Mouse (Mus musculus): ENCODE results near the gene Rtn4rl1. TPM values are rescaled to one million over a fixed set of nuclear protein-coding genes. Genes with fewer than 3 reads are reported as not detected.
A peak's percentile ranks its signal among the peaks of the same experiment; 100 is the strongest.
"Not testable (repeated sequence)": the region's sequence is repeated elsewhere in the genome, so short reads cannot be mapped to it uniquely, and the experiment has no call there.

Rtn4rl1 gene
- polyA plus RNA-seq, 1 experiment: 23.3 TPM

- DNase-seq (ENCODE audit: low spot score): no peak
Measured at GRCm38 (mm10) chr11:75275035-75275434, 81.5 kb downstream of the Rtn4rl1 start.

- DNase-seq (ENCODE audit: low spot score): no peak
Measured at GRCm38 (mm10) chr11:75278115-75278514, 84.5 kb downstream of the Rtn4rl1 start.

GRCm38 (mm10) chr11:75279013-75279341, 85.4 kb downstream of the Rtn4rl1 start:
- DNase-seq (ENCODE audit: low spot score): no peak

- no peak for DNase-seq (ENCODE audit: low spot score)
Measured at GRCm38 (mm10) chr11:75279342-75280065, 85.9 kb downstream of the Rtn4rl1 start.

GRCm38 (mm10) chr11:75280066-75280410, 86.5 kb downstream of the Rtn4rl1 start:
- DNase-seq (ENCODE audit: low spot score): no peak

GRCm38 (mm10) chr11:75280435-75281001, 86.9 kb downstream of the Rtn4rl1 start:
- DNase-seq (ENCODE audit: low spot score): no peak

- no peak for DNase-seq (ENCODE audit: low spot score)
Measured at GRCm38 (mm10) chr11:75281380-75282256, 88.0 kb downstream of the Rtn4rl1 start.

- no peak for DNase-seq (ENCODE audit: low spot score)
Measured at GRCm38 (mm10) chr11:75282496-75283120, 89.0 kb downstream of the Rtn4rl1 start.

- DNase-seq (ENCODE audit: low spot score): not testable (repeated sequence)
Measured at GRCm38 (mm10) chr11:75283784-75284183, 90.2 kb downstream of the Rtn4rl1 start.

GRCm38 (mm10) chr11:75285893-75286467, 92.4 kb downstream of the Rtn4rl1 start:
- no peak for DNase-seq (ENCODE audit: low spot score)

GRCm38 (mm10) chr11:75286868-75287267, 93.3 kb downstream of the Rtn4rl1 start:
- DNase-seq (ENCODE audit: low spot score): no peak

GRCm38 (mm10) chr11:75287940-75288339, 94.4 kb downstream of the Rtn4rl1 start:
- DNase-seq (ENCODE audit: low spot score): no peak

- DNase-seq (ENCODE audit: low spot score): no peak
Measured at GRCm38 (mm10) chr11:75288517-75288916, 94.9 kb downstream of the Rtn4rl1 start.

- DNase-seq (ENCODE audit: low spot score): no peak
Measured at GRCm38 (mm10) chr11:75289120-75289519, 95.5 kb downstream of the Rtn4rl1 start.

GRCm38 (mm10) chr11:75290566-75291271, 97.1 kb downstream of the Rtn4rl1 start:
- DNase-seq (ENCODE audit: low spot score): peak; percentile 53

- DNase-seq (ENCODE audit: low spot score): no peak
Measured at GRCm38 (mm10) chr11:75291389-75292215, 98.0 kb downstream of the Rtn4rl1 start.

- no peak for DNase-seq (ENCODE audit: low spot score)
Measured at GRCm38 (mm10) chr11:75292281-75292680, 98.7 kb downstream of the Rtn4rl1 start.

- DNase-seq (ENCODE audit: low spot score): no peak
Measured at GRCm38 (mm10) chr11:75293852-75294361, 100.3 kb downstream of the Rtn4rl1 start.

- DNase-seq (ENCODE audit: low spot score): no peak
Measured at GRCm38 (mm10) chr11:75294862-75295261, 101.3 kb downstream of the Rtn4rl1 start.

GRCm38 (mm10) chr11:75295534-75295933, 102.0 kb downstream of the Rtn4rl1 start:
- not testable (repeated sequence) for DNase-seq (ENCODE audit: low spot score)
